Mouse (Mus musculus) urinary bladder, postnatal 10 days (tissue): ENCODE measurements around the gene Ltbp1.

ENCODE experiments used
- DNase-seq: peaks from one replicate; pipeline ENCODE4 v3.0.0; 2022; ENCODE audit warnings: low spot score

The Ltbp1 gene

GRCm38 (mm10) chr17:75005685-75006680 is 615 bp downstream of the Ltbp1 start:
- DNase-seq: no peak

DNA sequence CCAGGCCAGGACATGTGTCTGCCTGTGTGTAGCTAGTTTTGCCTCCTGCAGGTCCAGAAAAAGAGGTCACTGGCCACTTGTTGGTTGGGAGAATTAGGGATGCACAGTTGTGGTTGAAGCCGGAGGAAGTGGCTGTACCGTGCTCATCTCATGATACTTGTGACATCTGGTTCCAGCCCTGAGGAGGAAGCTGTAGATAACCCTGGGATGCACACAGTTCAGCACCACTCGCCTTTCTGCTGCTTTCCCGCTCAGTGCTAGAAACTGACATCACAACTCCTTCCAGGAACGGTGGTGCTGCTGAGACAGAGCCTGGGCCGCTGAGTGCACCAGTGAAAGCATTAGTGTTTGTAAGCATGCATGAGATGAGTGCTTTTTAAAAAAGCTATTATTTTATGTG is 5.6 kb downstream of the Ltbp1 start:
- no peak for DNase-seq

GRCm38 (mm10) chr17:75013211-75013610 is 7.8 kb downstream of the Ltbp1 start:
- DNase-seq: no peak

GRCm38 (mm10) chr17:75013868-75014267 is 8.5 kb downstream of the Ltbp1 start:
- no peak for DNase-seq

DNA sequence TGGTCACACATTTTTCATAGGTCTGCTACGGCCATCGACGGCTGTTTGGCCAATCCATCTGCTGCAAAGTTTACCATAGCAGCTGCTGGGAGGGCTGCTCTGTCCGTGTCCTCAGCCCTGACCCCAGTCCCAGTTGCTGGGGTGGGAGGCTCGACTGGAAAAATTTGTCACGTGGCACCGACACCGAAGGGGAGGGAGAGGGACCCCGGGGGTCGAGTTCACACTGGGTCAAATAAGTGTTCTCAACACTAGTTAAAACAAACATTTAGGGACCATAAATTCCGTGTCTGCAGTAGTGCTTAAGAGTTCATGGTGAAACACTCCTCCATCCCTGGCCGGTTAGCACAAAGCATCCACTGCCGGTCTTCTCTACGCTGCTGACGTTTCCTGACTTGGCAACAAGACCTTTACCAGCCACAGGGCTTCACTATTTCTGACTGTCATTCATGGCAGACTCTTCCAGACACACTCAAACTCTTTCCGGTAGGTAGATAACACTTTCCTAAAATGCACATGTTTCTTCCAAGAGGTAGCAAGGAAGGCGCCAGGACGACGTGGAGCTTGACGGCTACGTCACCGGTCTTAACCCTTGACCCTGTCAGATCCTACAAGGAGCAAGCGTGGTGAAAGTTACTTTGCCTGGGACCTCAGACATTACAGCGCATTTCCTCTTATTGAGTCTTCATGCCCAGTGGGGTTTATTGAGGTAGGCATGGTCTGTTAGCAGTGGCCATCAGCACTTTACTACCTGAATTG is 9.4 kb downstream of the Ltbp1 start:
- DNase-seq: no peak

- DNase-seq: no peak
These were observed 10.2 kb downstream of the Ltbp1 start for GRCm38 (mm10) chr17:75015546-75015945.

GRCm38 (mm10) chr17:75017423-75017822 is 12.1 kb downstream of the Ltbp1 start:
- no peak for DNase-seq

- no peak for DNase-seq
These were observed 12.8 kb downstream of the Ltbp1 start for GRCm38 (mm10) chr17:75018142-75018541.

DNA sequence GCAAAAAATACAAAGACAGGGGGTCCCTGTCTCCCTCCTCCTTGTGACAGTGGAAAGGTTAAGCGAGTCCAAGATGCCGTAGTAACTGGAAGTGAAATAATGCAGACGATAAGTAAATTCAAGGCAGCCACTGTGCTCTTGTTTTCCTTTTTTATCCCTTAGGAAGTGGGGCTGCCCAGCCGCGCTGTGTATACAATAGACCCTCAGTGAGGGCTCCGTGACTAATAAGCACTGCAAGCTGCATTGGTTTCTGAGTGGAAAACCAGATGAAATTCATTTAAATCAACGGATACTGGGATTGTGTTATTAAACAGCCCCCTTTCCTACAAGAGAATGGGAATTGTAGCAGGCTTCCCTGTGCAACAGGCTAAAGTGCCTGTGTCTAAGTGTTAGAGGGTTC is 14.7 kb downstream of the Ltbp1 start:
- DNase-seq: no peak

DNA sequence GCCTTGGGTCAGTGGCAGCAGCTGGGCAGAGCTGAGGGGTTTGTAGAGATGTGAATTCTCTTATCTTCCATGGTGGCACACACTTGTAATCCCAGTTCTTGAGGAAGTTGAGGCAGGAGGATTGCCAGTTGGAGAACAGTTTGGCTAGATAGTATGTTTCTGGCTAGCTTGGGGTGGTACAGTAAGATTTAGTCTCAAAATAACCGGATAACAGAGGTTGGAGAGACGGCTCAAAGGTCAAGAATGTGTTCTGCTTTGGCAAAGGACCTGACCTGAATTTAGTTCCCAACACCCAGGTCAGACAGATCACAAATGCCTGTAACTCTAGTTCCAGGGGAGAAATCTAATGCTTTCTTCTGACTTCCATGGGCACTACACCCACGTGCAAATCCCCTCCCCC is 15.3 kb downstream of the Ltbp1 start:
- no peak for DNase-seq

GRCm38 (mm10) chr17:75027358-75028131 is 22.2 kb downstream of the Ltbp1 start:
- DNase-seq: no peak

GRCm38 (mm10) chr17:75033356-75033755 is 28.0 kb downstream of the Ltbp1 start:
- no peak for DNase-seq

DNA sequence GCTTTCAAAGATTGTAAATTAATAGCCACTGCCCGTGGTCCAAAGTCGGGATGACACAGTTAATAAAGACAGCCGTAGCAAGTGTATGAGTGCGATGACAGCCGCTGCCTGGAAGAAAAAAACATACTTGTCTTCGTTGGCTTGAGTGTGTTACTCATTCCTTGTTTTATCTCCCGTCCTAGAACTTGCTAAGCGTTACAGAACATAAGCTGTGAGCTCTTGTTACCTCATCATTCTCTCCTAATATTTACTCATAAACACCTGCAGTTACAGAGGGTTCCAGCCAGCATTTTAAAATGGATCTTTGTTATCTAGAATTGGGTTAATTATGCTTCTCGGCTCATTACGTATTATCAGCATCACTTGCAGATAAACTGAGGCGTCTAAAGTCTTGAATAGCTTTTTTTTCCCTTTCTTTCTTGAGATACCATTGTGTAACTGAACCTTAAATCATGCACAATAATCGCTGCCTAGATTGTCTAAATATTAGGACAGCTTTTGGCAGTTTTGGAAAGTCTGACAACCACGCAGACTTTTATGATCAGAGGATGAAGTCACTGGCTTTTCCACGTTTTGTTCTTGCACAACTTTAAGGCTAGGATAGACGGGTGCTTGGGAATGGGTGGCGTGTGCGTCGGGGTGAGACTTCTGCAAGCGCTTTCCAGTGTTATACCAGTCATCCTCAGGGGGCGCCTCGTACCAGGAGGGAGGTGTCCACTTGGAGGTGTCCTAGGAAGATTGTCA is 28.7 kb downstream of the Ltbp1 start:
- no peak for DNase-seq

DNA sequence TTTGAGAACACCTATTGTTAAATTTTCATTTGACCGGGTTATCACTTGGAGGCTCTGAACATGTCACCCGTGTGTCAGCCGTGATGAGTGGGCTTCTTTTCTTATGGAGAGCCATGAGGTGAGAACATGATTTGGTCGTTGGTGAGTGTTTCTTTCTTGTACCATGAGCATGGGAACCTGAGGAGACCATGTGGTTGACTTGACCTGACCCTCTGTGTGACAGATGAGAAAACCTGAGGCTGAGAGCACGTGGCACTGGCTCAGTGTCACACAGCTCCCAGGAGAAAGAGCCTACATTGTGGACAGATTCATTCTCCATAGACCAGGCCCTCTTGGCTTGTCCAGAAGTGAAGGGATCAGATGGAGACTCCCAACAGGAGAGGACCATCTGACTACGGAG is 31.5 kb downstream of the Ltbp1 start:
- DNase-seq: no peak

DNA sequence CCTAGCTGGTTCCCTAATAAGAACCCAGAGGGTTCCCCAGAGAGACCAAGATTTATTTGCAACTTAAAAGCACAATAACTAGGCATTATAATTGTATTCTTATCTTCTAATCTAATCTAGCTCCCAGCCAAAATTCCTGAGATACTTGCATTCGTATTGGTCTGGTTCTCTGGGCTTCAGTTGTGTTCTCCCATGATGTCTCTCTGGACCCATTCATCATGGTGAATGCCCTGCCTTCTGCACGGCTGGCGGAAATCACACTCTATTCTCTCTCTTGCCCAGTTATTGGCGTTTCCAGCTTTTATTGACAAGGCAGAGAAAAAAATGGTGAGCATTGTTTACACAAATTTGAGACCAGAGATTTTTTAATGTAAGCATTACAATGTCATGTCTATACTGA is 33.6 kb downstream of the Ltbp1 start:
- no peak for DNase-seq

DNA sequence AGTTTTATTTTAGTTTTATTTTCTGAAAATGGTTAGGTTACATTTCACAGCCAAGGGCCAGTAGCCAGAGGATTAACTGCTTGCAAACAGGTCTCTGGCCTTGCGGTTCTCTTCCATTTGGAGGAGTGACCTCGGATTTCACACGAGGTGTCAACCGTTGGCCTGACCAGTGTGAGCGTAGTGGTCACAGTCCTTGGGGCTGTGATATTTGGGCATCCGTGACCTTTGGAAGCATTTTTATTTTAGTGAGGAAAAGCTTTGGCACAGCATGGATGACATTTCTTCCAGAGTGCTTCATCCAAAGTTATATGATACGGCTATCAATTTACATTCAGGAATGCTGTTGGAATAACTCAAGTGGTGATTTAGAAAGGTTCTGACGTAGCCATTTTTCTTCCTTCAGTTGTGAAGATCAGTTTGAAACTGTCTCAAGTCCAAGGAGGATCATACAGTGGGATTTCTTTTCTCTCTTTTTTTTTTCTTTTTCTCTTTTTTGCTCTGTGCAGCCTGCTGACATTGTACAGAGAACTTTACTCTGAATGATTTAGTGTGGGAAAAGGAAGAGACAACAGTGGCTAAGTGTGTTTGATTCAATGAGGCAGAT is 44.1 kb downstream of the Ltbp1 start:
- DNase-seq: no peak

- DNase-seq: no peak
These were observed 46.1 kb downstream of the Ltbp1 start for GRCm38 (mm10) chr17:75051440-75051925.

DNA sequence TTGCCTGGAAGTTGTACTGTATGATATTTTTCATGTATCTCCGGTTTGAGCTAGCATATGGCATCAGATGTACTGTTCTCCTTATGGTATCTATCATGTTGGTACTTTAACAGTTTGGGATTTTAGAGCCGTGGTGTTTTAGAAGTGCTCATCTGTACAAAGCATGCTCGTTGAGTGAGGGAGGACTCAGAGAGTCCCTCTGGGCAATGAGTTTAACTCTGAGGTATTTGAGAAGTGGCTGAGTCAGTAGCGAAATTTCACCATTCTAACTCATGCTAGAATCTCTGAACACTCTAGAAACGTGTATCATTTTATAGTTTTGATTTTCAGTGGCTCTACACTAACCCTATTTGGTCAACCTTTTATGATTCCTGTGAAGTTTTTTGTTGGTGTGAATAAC is 49.9 kb downstream of the Ltbp1 start:
- DNase-seq: no peak

GRCm38 (mm10) chr17:75055961-75056360 is 50.6 kb downstream of the Ltbp1 start:
- no peak for DNase-seq

GRCm38 (mm10) chr17:75056631-75057030 is 51.3 kb downstream of the Ltbp1 start:
- DNase-seq: no peak

- DNase-seq: no peak
These were observed 61.0 kb downstream of the Ltbp1 start for GRCm38 (mm10) chr17:75066340-75066739.
